Mouse (Mus musculus): Measurements from ENCODE around the gene Gprc5a. TPM values are rescaled to one million over a fixed set of nuclear protein-coding genes. Genes with fewer than 3 reads are reported as not detected.

Gene Gprc5a
- total RNA-seq, 4 experiments from 2014 or later, result 0.21 TPM; not detected in 3

Other genes with a start within 250 kb of the Gprc5a start
- gene Crebl2, start 235.5 kb upstream of the Gprc5a start, total RNA-seq (2022), result 10 to 100 TPM; 37.8 to 51.0 (median 44.1) TPM
- gene Gpr19, start 167.1 kb upstream of the Gprc5a start, total RNA-seq (2022), result 10 to 100 TPM; 25.3 to 28.9 (median 27.3) TPM
- 10 to 100 TPM; 35.4 to 46.5 (median 40.5) TPM for gene Cdkn1b, start 145.2 kb upstream of the Gprc5a start, total RNA-seq (2022)
- 1 to 10 TPM; 2.5 to 3.2 (median 3.1) TPM for gene Apold1, start 83.9 kb upstream of the Gprc5a start, total RNA-seq (2022)
- gene Ddx47, start 54.0 kb upstream of the Gprc5a start, total RNA-seq (2022), result 10 to 100 TPM; 58.5 to 71.2 (median 60.2) TPM
- gene Gprc5d, start 52.6 kb downstream of the Gprc5a start, total RNA-seq (2022), result under 1 TPM in 2 of 4 experiments, not detected in 2; 0.25 to 0.47 TPM
- gene Fam234b, start 132.3 kb downstream of the Gprc5a start, total RNA-seq (2022), result 100 to 1,000 TPM; 137 to 162 (median 153) TPM
- 10 to 100 TPM; 69.4 to 91.3 (median 78.1) TPM for gene Hebp1, start 132.4 kb downstream of the Gprc5a start, total RNA-seq (2022)
- under 1 TPM in 1 of 4 experiments, not detected in 3; 0.82 TPM for gene Gsg1, start 188.7 kb downstream of the Gprc5a start, total RNA-seq (2022)
- gene Pbp2, start 244.8 kb downstream of the Gprc5a start, total RNA-seq (2022), result under 1 TPM in 1 of 4 experiments, not detected in 3; 0.25 TPM

Measured in layer of hippocampus, adult 8-10 months (tissue).